Mouse (Mus musculus) intestine, embryonic 16.5 days (tissue): ENCODE measurements around the gene Ado. TPM values are rescaled to one million over a fixed set of nuclear protein-coding genes. Genes with fewer than 3 reads are reported as not detected.

ENCODE experiments used
- ATAC-seq: fragments of 200-750 bp; cut with Nextera tagmentation; 2 replicates; pipeline ENCODE4 v1.8.0; 2017; ENCODE audit warnings: moderate TSS enrichment, moderate library complexity
- H3K27ac ChIP-seq: fragments of 300-500 bp; sonication (generic); 2 replicates; pipeline ENCODE4 v1.5.1; 2014; ENCODE audit warnings: mild to moderate bottlenecking, low read length
- H3K27me3 ChIP-seq: fragments of 300-500 bp; sonication (generic); replicated peaks from 2 replicates; pipeline ENCODE4 v1.6.1; 2014; ENCODE audit warnings: low read length, control low read depth, mixed read lengths; ENCODE audit not compliant: control insufficient read depth, insufficient read depth
- H3K36me3 ChIP-seq: fragments of 300-500 bp; sonication (generic); 2 replicates; pipeline ENCODE4 v1.6.1; 2014; ENCODE audit warnings: low read length, control low read depth; ENCODE audit not compliant: control insufficient read depth, insufficient read depth
- H3K4me1 ChIP-seq: fragments of 300-500 bp; sonication (generic); 2 replicates; pipeline ENCODE4 v1.6.1; 2014; ENCODE audit warnings: low read length, control low read depth, mixed read lengths; ENCODE audit not compliant: control insufficient read depth, insufficient read depth
- H3K4me2 ChIP-seq: fragments of 300-500 bp; sonication (generic); 2 replicates; pipeline ENCODE4 v1.6.1; 2014; ENCODE audit warnings: low read depth, low read length, control low read depth
- H3K4me3 ChIP-seq: fragments of 300-500 bp; sonication (generic); 2 replicates; pipeline ENCODE4 v1.5.1; 2014; ENCODE audit warnings: mild to moderate bottlenecking, low read length
- H3K9ac ChIP-seq: fragments of 300-500 bp; sonication (generic); 2 replicates; pipeline ENCODE4 v1.6.1; 2014; ENCODE audit warnings: low read depth, low read length
- H3K9me3 ChIP-seq: fragments of 300-500 bp; sonication (generic); 2 replicates; pipeline ENCODE4 v1.6.1; 2016; ENCODE audit warnings: low read length, control low read depth; ENCODE audit not compliant: control insufficient read depth
- WGBS: fragments of 180-500 bp; shearing (Covaris S2); extraction: QIAGEN DNeasy Blood & Tissue Kit; methylation state at CpG from one replicate; pipeline ENCODE4 v1.1.7; 2014; 5-methylcytosine and 5-hydroxymethylcytosine counted together
- polyA plus RNA-seq: library from polyadenylated mRNA; unstranded; fragments of >200 nt; fragmentation: Nextera tagmentation; extraction: Ambion mirVana; gene quantifications from 2 replicates; pipeline ENCODE4 v1.2.1, GENCODE M21; 2015

Gene Ado
- polyA plus RNA-seq, 1 experiment from 2014 or later: 43.5 TPM

GRCm38 (mm10) chr10:67518733-67519132 is 30.0 kb downstream of the Ado start:
- Histone ChIP-seq H3K9me3 (no peaks in the 10 kb centered on the region), H3K4me1 (no peaks in the 10 kb centered on the region), H3K9ac (no peak overlapping the region), H3K4me2 (no peak overlapping the region), H3K27me3 (no peaks in the 10 kb centered on the region), H3K4me3 (no peak overlapping the region), H3K27ac (no peak overlapping the region), H3K36me3 (no peaks in the 10 kb centered on the region)
- no peak for ATAC-seq
- 91% methylated on average over 3 of the region's 3 CpGs for WGBS

- Histone ChIP-seq H3K27ac (no peak overlapping the region), H3K4me3 (no peak overlapping the region), H3K36me3 (no peaks in the 10 kb centered on the region), H3K27me3 (no peaks in the 10 kb centered on the region), H3K4me2 (no peak overlapping the region), H3K4me1 (no peaks in the 10 kb centered on the region), H3K9me3 (no peaks in the 10 kb centered on the region), H3K9ac (no peak overlapping the region)
- WGBS: 74% methylated on average over 7 of the region's 7 CpGs
- no peak for ATAC-seq
Measured at GRCm38 (mm10) chr10:67512871-67513270, 35.9 kb downstream of the Ado start.

GRCm38 (mm10) chr10:67512211-67512610 is 36.5 kb downstream of the Ado start:
- Histone ChIP-seq H3K4me2 (no peak overlapping the region), H3K9me3 (no peaks in the 10 kb centered on the region), H3K27ac (no peak overlapping the region), H3K4me1 (no peaks in the 10 kb centered on the region), H3K36me3 (no peaks in the 10 kb centered on the region), H3K4me3 (no peak overlapping the region), H3K9ac (no peak overlapping the region), H3K27me3 (no peaks in the 10 kb centered on the region)
- ATAC-seq: no peak
- WGBS: 67% methylated on average over 8 of the region's 8 CpGs

- no peak for ATAC-seq
- H3K4me1 ChIP-seq: no peaks in the 10 kb centered on the region
- 68% methylated on average over 3 of the region's 3 CpGs for WGBS
- H3K9ac ChIP-seq: no peak overlapping the region
- H3K36me3 ChIP-seq: no peaks in the 10 kb centered on the region
- H3K9me3 ChIP-seq: no peaks in the 10 kb centered on the region
- no peaks in the 10 kb centered on the region for H3K27me3 ChIP-seq
- no peak overlapping the region for H3K27ac ChIP-seq
- H3K4me2 ChIP-seq: no peak overlapping the region
- H3K4me3 ChIP-seq: no peak overlapping the region
Measured at GRCm38 (mm10) chr10:67505248-67505647, 43.5 kb downstream of the Ado start.

- 59% methylated on average over 5 of the region's 5 CpGs for WGBS
- Histone ChIP-seq H3K4me2 (no peak overlapping the region), H3K9me3 (no peaks in the 10 kb centered on the region), H3K36me3 (no peaks in the 10 kb centered on the region), H3K27ac (no peak overlapping the region), H3K9ac (no peak overlapping the region), H3K27me3 (no peaks in the 10 kb centered on the region), H3K4me3 (no peak overlapping the region), H3K4me1 (no peaks in the 10 kb centered on the region)
- no peak for ATAC-seq
Measured at GRCm38 (mm10) chr10:67504046-67504445, 44.7 kb downstream of the Ado start.

GRCm38 (mm10) chr10:67503320-67503995 is 45.3 kb downstream of the Ado start:
- WGBS: 67% methylated on average over 15 of the region's 15 CpGs

GRCm38 (mm10) chr10:67497951-67498350 is 50.8 kb downstream of the Ado start:
- Histone ChIP-seq H3K36me3 (no peaks in the 10 kb centered on the region), H3K27ac (no peak overlapping the region), H3K4me3 (no peak overlapping the region), H3K4me2 (no peak overlapping the region), H3K27me3 (no peaks in the 10 kb centered on the region), H3K9me3 (no peaks in the 10 kb centered on the region), H3K4me1 (no peaks in the 10 kb centered on the region), H3K9ac (no peak overlapping the region)
- WGBS: 92% methylated on average over 9 of the region's 9 CpGs
- no peak for ATAC-seq

More at GRCm38 (mm10) chr10:67503320-67503995, 45.3 kb downstream of the Ado start:
- Histone ChIP-seq H3K4me2 (no peak overlapping the region), H3K27ac (no peak overlapping the region), H3K4me1 (no peaks in the 10 kb centered on the region), H3K27me3 (no peaks in the 10 kb centered on the region), H3K9me3 (no peaks in the 10 kb centered on the region), H3K9ac (no peak overlapping the region), H3K4me3 (no peak overlapping the region), H3K36me3 (no peaks in the 10 kb centered on the region)
- no peak for ATAC-seq

- no peak overlapping the region for H3K4me3 ChIP-seq
- no peaks in the 10 kb centered on the region for H3K36me3 ChIP-seq
- no peaks in the 10 kb centered on the region for H3K27me3 ChIP-seq
- no peak overlapping the region for H3K27ac ChIP-seq
- ATAC-seq: no peak
- WGBS: 90% methylated on average over 15 of the region's 15 CpGs
- no peak overlapping the region for H3K4me2 ChIP-seq
- H3K9me3 ChIP-seq: no peaks in the 10 kb centered on the region
- no peak overlapping the region for H3K9ac ChIP-seq
- no peaks in the 10 kb centered on the region for H3K4me1 ChIP-seq
Measured at GRCm38 (mm10) chr10:67497144-67497892, 51.4 kb downstream of the Ado start.
